Mouse (Mus musculus): ENCODE results near the gene Tgfbr1.

Gene Tgfbr1

GRCm38 (mm10) chr4:47424376-47424775 lies 71.4 kb downstream of the Tgfbr1 start:
- no peak for DNase-seq

GRCm38 (mm10) chr4:47425247-47425830 lies 72.3 kb downstream of the Tgfbr1 start:
- no peak for DNase-seq

GRCm38 (mm10) chr4:47427606-47428005 lies 74.6 kb downstream of the Tgfbr1 start:
- no peak for DNase-seq

GRCm38 (mm10) chr4:47430557-47430956 lies 77.5 kb downstream of the Tgfbr1 start:
- no peak for DNase-seq

- no peak for DNase-seq
These were observed 78.1 kb downstream of the Tgfbr1 start for GRCm38 (mm10) chr4:47431081-47431480.

GRCm38 (mm10) chr4:47432766-47433165 lies 79.7 kb downstream of the Tgfbr1 start:
- no peak for DNase-seq

GRCm38 (mm10) chr4:47435131-47435530 lies 82.1 kb downstream of the Tgfbr1 start:
- no peak for DNase-seq

- DNase-seq = no peak
These were observed 82.7 kb downstream of the Tgfbr1 start for GRCm38 (mm10) chr4:47435566-47436360.

- DNase-seq = peak; percentile 87
These were observed 84.6 kb downstream of the Tgfbr1 start for GRCm38 (mm10) chr4:47437365-47438340.

- no peak for DNase-seq
These were observed 85.9 kb downstream of the Tgfbr1 start for GRCm38 (mm10) chr4:47438956-47439355.

- no peak for DNase-seq
These were observed 87.9 kb downstream of the Tgfbr1 start for GRCm38 (mm10) chr4:47440951-47441350.

GRCm38 (mm10) chr4:47448526-47448925 lies 95.5 kb downstream of the Tgfbr1 start:
- no peak for DNase-seq

GRCm38 (mm10) chr4:47449116-47449515 lies 96.1 kb downstream of the Tgfbr1 start:
- no peak for DNase-seq

- DNase-seq = no peak
These were observed 96.8 kb downstream of the Tgfbr1 start for GRCm38 (mm10) chr4:47449586-47450522.
